Mouse (Mus musculus): ENCODE measurements around the gene Emilin2. TPM values are rescaled to one million over a fixed set of nuclear protein-coding genes. Genes with fewer than 3 reads are reported as not detected.

Gene Emilin2
- total RNA-seq, 2 experiments from 2014 or later, result 2.9 to 3.1 TPM

DNA sequence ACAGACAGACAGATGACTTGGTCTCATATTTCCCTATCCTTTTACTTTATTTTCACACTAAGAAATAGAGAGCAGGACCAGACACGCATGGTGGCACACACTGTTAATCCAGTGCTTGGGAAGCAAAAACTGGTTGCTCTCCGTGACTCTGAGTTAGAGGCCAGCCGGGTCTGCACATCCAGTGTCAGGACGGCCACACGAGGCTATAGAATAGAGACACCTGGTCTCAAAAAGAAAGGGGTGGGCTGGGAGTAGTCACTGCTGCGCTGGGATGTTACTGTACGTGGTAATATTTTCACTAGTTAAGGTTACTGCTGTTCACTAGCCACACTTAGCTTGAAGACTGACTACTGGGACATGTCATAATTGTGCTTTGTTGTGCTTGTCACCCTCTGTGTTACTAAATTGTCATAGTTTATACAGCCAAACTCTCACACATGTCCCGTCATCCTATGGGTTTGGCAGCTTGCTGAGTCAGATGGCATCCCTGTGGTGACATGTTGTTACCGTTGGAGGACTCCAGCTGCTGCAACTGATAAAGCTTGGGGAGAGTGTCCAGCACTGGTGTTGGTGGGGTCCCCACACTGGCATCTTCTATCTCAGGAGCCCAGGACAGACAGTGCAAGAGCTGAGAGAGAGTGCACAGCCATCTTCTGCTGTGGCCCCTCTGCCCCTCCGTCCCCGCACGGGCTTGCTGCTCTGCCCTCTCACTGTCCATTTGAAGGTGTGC, 76.4 kb downstream of the Emilin2 start:
- intact Hi-C loops (cut with DNase I), result no loop called here

DNA sequence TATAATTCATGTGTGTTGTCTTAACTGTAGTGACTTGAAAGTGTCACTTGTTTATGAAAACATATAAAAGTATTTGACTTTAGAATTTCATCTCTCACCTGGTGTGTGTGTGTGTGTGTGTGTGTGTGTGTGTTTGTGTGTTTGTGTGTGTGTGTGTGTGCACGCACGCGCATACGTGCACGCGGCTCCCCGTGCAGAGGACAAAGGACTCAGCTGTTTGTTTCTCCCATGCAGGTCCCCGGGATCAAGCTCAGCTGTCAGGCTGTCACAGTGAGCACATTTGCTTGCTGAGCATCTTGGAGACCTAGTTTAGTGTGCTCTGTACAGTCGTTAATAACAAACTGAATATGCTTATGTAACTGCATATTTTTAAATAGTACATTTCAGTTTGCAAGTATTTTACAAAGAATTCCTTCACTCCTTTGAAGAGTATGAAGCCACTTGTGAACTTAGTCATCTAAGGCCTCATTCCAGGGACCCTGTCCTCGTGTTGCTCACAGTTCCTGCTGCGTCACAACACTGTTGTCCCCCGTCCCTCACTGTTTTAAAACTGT, 77.7 kb downstream of the Emilin2 start:
- intact Hi-C loops (cut with DNase I), result no loop called here

More for the DNA sequence above, 76.4 kb downstream of the Emilin2 start:
- no peak for DNase-seq

DNA sequence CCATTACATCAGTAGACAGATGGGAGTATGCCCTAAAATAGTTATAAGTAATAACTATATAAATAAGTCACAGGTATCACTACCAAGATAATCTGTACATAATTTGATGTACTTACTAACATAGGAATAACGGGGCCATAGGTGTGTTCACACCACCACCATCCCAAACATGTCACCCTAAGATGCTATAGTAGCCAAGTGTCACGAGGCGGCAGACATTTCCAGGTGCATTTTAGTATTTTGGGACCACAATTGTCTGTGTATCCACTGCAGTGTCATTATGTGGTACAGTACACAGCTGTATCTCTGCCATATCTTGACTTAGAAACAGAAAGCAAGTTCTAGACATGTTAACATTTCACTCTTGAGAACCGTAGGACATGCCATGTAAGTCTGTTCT, 78.6 kb downstream of the Emilin2 start:
- intact Hi-C loops (cut with DNase I), result no loop called here
- no peak for DNase-seq

More for the DNA sequence above, 77.7 kb downstream of the Emilin2 start:
- no peak for DNase-seq

DNA sequence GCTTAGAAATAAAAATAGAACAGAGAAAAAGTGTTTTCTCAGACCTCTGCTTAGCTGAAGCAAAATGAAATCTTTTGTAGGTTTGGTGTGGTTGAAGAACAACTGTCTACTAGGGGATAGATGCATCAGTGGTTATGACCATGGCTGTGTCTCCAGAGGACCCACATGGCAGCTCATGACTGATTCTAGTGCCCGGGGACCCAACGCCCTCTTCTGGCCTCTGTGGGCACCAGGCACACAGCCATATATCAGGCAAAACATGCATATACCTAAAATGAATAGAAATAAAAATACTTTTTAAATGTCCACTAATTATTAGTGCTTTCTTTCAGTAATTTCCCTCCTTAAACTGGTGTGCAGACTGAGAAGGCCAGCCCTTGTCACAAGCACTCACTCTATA, 79.8 kb downstream of the Emilin2 start:
- intact Hi-C loops (cut with DNase I), result no loop called here

DNA sequence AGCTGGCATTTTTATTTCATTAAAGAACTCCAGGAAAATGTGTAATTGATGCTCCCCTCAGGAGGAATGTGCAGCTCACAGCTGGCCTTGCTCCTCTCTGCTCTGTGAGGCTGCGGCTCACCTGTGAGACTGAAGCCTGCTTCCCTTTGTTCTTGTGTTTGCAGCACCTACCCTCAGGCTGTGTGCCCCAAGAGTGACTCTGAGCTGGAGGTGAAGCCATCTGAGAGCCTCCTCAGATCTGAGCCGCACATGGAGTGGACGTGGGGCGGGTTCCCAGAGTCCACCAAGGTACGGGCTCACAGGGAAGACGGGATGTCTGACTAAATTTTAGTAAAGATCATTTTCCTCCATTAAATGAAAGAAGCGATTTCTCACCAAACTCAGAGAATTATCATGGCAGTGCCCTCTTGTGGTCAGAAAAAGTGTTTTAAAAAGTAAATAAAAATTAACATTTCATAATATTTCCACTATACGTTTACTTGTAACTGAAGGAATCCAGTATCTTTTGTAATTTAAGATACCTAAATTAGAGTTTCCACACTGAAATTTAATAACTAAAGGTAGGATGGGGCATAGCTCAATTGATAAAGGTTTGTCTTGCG, 81.6 kb downstream of the Emilin2 start:
- DNase-seq, result no peak
- intact Hi-C loops (cut with DNase I), result no loop called here

More for the DNA sequence above, 79.8 kb downstream of the Emilin2 start:
- no peak for DNase-seq

DNA sequence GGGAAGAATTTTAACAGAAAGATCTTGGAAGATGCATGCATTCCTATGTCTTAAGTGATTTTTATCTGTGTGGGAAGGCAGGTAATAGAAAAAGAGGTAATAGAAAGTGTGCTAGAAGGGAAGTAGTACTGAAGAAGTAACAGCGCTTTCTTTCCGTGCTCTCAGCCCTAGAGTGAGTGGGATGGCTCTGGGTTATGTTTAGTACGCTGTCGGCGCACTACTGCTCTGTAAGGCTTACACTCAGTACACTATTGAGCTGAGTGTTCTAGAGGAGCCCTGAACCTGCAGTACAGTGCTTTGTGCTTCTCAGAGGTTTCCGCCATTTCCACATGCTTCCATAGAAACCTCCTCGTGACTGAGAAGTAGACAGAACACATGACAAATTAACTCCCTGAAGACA, 83.1 kb downstream of the Emilin2 start:
- intact Hi-C loops (cut with DNase I), result no loop called here
- DNase-seq, result no peak

DNA sequence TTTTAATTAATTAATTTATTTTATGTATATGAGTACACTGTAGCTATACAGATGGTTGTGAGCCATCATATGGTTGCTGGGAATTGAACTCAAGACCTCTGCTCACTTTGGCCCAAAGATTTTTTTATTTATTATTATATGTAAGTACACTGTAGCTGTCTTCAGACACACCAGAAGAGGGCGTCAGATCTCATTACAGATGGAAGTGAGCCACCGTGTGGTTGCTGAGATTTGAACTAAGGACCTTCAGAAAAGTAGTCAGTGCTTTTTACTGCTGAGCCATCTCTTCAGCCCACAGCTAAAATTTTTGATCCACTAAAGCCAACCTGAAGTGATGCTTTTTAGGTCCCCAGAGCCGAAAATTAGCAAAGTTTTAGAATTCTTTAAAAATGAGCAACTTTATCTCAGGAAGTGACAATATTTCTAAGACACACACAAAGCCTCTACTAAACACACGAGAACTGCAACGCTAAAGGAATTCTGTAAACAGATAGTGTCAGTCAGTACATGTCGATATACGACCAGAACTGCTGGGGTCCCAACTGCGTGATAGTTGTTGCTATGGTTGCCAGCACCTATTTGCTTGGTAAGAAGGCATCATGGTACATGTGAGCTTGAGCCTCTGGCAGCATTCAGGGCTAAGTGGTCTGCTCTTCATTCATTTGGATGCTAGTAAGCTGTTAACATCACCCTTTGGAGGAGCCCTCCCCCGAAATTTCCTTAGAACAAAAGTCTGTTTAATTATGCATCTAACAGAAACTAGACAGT, 84.5 kb downstream of the Emilin2 start:
- DNase-seq, result no peak
- intact Hi-C loops (cut with DNase I), result no loop called here

DNA sequence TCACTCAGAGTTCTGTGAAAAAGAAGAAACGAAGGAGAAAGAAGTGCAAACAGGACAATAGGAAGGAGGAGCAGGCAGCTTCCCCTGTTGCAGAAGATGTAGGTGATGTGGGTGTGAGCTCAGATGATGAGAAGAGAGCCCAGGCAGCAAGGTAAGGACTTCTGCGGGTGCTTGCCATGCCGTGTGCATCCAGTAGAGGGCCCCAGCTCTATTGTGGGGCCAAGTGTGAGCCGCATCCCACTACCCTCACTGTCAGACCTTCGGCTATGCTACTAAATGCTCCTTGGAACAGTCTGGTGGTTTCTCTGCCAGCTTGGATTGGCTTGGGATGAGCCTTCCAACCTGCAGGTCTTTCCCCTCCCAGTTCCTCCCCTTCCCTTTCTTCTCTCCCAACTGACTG, 86.7 kb downstream of the Emilin2 start:
- intact Hi-C loops (cut with DNase I), result no loop called here
- peak; percentile 57 for DNase-seq

DNA sequence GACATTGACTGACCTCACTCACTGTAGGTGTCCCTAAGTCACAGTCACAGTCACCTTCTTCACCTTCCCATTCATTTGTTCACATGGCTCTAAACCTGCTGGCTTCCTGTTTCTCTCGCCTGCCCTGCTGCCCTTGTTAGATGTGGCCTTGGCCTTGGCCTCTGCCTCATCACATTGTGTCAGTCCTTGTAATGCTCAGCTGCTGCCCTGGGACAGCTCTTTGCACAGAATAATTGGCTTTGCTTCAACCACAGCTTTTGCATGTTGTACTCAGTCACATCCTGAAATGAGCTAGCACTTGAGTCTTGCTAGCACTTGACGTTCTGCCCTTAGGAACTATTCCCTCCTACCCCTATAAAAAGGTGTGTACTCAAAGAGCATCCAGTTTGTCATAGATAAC, 87.3 kb downstream of the Emilin2 start:
- intact Hi-C loops (cut with DNase I), result no loop called here
- no peak for DNase-seq

DNA sequence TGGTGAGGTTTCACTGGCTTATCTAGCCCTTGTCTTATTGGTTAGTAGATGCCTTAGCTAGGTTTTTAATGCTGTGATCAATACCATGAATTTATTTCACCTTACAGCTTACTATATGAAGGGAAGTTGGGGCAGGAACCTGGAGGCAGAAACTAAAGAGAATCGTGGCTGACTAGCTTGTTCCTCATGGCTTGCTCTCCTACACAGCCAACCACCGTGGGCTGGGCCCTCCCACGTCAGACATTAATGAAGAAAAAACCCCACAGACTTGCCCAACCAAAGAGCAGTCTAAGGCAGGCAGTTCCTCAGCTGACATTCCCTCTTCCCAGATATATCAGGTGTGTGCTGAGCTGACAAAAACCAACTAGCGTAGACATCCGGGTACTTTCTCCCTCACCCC, 88.1 kb downstream of the Emilin2 start:
- DNase-seq, result no peak

DNA sequence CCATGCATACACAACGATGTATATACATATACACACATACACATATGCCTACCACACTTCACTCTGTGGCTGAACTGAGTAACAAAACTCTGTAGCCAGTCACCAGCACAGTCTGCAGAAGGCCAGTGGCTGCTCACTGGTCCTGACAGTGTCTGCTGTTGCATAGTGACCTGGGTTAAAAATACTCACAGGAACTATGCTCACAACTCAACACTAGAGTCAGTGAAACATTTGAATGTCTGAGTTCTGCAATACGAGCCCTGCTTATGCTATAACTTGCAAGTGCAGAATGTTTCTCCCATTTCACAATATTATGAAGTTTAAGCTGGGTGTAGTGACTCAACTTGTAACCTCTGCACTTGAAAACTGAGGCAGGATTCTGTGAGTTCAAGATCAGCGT, 90.4 kb downstream of the Emilin2 start:
- no peak for DNase-seq
- intact Hi-C loops (cut with DNase I), result no loop called here

More for the DNA sequence above, 88.1 kb downstream of the Emilin2 start:
- intact Hi-C loops (cut with DNase I), result no loop called here

DNA sequence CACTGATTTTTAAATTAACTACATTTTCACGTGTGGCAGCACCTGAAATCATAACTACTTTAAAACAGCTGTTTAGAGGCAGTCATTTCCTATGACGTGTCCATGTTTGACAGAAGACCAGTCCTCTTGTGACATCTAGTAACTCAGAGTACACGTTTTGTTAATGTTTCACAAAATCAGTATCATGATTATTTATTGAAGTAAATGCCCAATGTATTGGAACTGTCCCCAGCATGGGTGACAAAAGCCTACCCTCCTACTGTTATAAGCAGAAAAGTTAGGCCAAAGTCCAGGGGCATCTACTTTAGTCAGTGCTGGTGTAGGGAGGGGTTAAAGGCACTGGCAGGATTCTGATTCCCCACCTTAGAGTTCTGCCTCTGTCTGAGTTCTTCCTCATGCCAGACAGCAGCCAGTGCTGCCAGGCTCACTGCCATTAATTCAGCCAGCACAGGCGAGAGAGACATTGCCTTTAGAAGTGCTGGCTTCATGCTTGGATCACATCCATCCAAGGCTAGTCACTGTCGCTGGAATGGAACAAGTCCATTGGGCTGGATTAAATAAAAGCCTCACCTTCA, 94.6 kb downstream of the Emilin2 start:
- intact Hi-C loops (cut with DNase I), result no loop called here
- DNase-seq, result no peak

DNA sequence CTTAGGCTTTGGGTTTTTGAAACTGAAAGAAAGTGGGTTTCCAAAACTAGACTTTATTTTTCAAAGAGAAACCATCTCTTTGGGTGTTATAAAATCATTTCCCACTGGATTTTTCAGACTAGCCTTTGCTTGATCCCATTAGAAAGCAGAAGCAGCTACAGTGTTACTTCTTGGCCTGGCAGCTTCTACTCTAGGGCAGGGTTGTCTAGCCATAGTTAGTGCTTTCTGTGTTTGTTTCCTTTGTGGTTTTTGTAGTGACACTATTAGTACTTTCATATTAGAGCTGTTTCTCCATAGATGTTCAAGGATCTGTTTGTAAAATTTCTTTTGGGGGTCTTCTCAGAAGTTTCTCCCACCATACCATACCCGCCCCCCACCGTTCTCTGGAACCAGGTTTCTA, 95.5 kb downstream of the Emilin2 start:
- no peak for DNase-seq
- intact Hi-C loops (cut with DNase I), result no loop called here

DNA sequence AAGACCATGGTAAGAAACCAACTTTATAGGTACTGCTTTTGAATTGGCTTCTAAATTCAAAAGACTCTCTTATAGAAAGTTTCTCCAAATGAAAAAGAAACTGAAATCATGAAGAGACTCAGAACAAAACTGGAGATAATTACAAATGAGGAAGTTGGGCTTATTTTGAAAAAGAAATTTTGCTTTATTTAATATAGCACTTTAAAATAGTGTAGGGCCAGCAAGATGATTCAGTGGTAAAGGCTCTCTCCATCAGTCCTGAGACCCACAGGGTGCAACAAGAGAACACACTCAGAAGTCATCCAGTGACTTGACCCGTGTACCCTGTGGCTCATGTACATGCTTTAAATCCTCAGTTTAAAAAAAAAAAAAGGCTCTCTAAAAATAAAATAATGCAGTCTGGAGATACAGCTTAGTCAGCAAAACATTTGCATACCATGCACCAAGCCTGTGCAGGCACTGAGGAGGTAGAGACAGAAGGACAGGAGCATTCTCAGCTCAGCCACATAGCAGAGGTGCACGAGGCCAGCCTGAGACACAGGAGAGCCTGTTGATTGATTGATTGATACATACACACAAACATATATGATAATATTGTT, 96.4 kb downstream of the Emilin2 start:
- intact Hi-C loops (cut with DNase I), result no loop called here
- no peak for DNase-seq

DNA sequence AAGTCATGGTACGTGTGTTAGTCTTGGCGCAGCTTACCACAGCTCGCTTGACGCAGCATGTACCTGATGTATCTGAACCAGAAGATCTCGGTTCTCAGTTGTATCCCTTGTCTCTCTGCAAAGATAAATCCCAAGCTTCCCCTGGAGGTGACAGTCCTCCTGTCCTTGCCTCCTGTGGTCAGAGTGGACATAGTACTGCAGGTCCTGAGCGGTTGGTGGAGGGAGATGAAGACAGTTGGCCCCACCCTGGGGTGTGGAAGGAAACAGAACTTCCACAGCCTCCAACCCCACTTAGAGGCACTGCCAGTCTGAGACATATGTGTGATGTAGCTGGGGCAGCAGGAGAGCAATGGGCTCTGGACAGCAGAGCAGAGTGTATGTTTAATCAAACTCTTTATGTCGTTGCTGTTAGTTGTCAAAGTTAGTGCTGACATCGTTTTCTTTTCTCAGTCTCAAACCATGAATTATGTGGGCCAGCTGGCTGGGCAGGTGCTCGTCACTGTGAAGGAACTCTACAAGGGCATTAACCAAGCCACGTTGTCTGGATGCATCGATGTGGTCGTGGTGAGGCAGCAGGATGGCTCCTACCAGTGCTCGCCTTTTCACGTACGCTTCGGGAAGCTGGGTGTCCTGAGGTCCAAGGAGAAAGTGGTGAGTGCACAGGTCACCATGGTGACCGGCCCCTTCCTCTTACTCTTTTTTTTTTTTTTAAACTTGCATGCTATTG, 97.1 kb downstream of the Emilin2 start:
- no peak for DNase-seq
- intact Hi-C loops (cut with DNase I), result no loop called here

DNA sequence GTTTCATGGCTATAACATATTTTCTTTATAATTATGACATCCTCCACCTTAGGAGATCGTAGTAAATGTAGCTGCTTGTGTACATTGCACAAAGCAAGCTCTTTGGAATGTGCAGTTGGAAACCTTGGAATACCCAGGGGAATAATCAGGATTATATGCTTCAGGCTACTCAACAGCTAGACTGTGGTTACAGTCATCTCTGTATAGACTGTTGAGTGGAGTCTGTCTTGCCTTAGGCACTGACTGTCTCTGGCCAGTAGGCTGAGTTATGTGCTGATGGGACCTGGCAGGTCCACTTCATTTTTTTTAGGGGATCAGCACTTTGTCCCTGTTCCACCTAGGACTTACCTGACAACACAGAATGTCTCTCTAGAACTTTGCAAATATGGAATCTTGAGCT, 98.1 kb downstream of the Emilin2 start:
- intact Hi-C loops (cut with DNase I), result no loop called here
- no peak for DNase-seq

DNA sequence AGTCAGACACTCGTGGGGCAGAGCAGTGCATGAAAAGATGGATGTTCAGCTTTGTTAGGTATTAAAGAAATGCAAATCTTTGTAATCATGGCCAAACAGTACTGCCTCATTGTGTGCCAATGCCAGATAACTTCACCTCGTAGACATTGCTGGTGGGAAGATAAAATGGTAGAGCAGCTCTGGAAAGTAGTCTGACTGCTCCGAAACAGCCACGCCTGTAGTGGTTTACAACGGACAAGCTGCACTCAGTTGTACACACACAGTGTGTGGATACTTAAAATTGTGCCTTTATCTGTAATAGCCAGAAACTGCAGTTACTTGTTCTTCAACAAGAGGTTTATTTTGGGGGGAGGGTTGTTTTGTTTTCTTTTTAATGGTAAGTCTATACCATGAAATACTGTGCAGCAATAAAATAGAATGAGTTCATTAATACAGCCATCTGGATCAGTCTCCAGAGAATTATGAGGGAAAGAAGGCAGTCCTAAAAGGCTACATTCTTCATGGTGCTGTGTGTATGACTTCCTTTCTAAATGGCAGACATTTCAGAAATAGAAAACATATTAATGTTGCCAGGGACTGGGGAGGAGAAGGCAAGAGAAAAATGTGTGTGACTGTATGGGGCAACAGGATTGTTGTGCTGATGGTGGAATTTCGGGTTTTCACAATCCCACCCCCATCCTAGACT, 99.7 kb downstream of the Emilin2 start:
- intact Hi-C loops (cut with DNase I), result no loop called here
- no peak for DNase-seq

DNA sequence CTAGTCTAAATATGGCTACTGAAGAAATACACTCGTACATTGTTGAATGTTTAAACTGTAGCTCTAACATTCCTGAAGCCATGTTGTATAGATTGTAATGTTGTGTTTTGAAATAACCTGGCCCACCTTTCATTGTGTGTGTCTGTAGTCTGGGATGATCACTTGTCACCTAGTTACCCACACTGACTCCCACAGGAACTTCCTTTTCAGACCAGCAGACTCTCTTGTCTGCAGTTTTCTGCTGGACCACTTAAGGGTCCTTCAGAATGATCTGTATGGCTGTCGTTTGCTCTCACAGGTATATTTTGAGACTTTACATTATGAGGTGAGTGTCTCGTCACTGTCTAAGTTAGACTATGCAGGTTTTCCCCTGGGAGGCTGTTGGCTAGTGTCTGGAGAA, 101.8 kb downstream of the Emilin2 start:
- intact Hi-C loops (cut with DNase I), result no loop called here
- no peak for DNase-seq

DNA sequence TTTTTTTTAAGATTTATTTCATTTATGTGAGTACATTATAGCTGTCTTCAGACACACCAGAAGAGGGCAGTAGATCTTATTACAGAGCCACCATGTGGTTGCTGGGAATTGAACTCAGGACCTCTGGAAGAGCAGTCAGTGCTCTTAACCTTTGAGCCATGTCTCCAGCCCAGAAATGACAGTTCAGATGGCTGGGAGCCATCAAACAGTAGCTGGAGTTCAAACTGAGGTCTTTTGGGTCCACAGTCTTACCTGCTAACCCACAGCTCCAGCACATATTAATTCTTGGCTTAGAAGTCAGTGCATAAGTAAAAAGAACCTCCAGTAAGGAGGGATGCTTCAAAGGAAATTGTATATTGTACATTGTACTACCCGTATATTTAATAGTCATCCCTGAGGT, 102.9 kb downstream of the Emilin2 start:
- intact Hi-C loops (cut with DNase I), result no loop called here
- DNase-seq, result no peak

DNA sequence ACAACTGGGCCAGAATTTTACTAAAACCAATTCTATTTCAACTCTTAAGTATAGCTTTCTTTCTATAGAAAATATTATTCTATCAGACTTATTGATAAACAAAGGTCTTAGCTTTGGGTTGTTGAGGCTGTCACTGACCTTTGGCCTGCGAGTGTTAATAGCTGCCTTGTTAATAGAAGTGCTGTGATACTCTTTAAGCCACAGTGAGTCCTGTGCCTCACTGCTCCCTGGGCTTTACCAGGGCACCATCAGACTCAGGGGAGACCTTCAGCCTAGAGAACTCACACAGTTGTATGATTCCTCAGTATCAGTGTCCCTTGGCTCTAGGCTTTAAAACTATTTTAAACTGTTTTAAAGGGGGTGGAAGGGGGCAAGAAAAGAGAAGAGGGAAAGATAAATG, 103.4 kb downstream of the Emilin2 start:
- intact Hi-C loops (cut with DNase I), result no loop called here
- DNase-seq, result no peak

Measured in left cerebral cortex, postnatal 4 days (tissue).